Mouse (Mus musculus) hindbrain, embryonic 11.5 days (tissue): Measurements from ENCODE around the gene Spem1. TPM values are rescaled to one million over a fixed set of nuclear protein-coding genes. Genes with fewer than 3 reads are reported as not detected.

Experiments
- ATAC-seq: fragments of 200-750 bp; cut with Nextera tagmentation; 2 replicates; pipeline ENCODE4 v1.8.0; 2017; ENCODE audit warnings: mild to moderate bottlenecking, moderate TSS enrichment, moderate library complexity; ENCODE audit not compliant: low FRiP score
- DNase-seq: peaks from one replicate; pipeline ENCODE4 v3.0.0-alpha.2; 2015; ENCODE audit warnings: low spot score
- H3K27ac ChIP-seq: fragments of 300-500 bp; sonication (generic); 2 replicates; pipeline ENCODE4 v1.5.1; 2014; ENCODE audit warnings: mild to moderate bottlenecking, low read depth, low read length
- H3K27me3 ChIP-seq: fragments of 300-500 bp; sonication (generic); 2 replicates; pipeline ENCODE4 v1.6.1; 2014; ENCODE audit warnings: mild to moderate bottlenecking, low read length, moderate library complexity, mixed read lengths; ENCODE audit not compliant: control insufficient read depth, insufficient read depth
- H3K36me3 ChIP-seq: fragments of 300-500 bp; sonication (generic); 2 replicates; pipeline ENCODE4 v1.6.1; 2014; ENCODE audit warnings: mild to moderate bottlenecking, low read length, moderate library complexity, mixed read lengths; ENCODE audit not compliant: control insufficient read depth, insufficient read depth
- H3K4me1 ChIP-seq: fragments of 300-500 bp; sonication (generic); replicated peaks from 2 replicates; pipeline ENCODE4 v1.6.1; 2014; ENCODE audit warnings: low read length, mixed read lengths; ENCODE audit not compliant: control insufficient read depth, insufficient read depth
- H3K4me2 ChIP-seq: fragments of 300-500 bp; sonication (generic); replicated peaks from 2 replicates; pipeline ENCODE4 v1.6.1; 2014; ENCODE audit warnings: mild to moderate bottlenecking, low read depth, low read length
- H3K4me3 ChIP-seq: fragments of 300-500 bp; sonication (generic); 2 replicates; pipeline ENCODE4 v1.5.1; 2014; ENCODE audit warnings: low read depth, low read length
- H3K9ac ChIP-seq: fragments of 300-500 bp; sonication (generic); 2 replicates; pipeline ENCODE4 v1.6.1; 2014; ENCODE audit warnings: low read depth, low read length
- H3K9me3 ChIP-seq: fragments of 300-500 bp; sonication (generic); 2 replicates; pipeline ENCODE4 v1.6.1; 2016; ENCODE audit warnings: low read length; ENCODE audit not compliant: control insufficient read depth
- WGBS: fragments of 180-500 bp; shearing (Covaris S2); extraction: QIAGEN DNeasy Blood & Tissue Kit; methylation state at CpG from one replicate; pipeline ENCODE4 v1.1.7; 2014; 5-methylcytosine and 5-hydroxymethylcytosine counted together
- polyA plus RNA-seq: library from polyadenylated mRNA; unstranded; fragments of >200 nt; fragmentation: Nextera tagmentation; extraction: Ambion mirVana; gene quantifications from 2 replicates; pipeline ENCODE4 v1.2.1, GENCODE M21; 2014

The Spem1 gene
- polyA plus RNA-seq, 1 experiment from 2014 or later, result 0.17 TPM

DNA sequence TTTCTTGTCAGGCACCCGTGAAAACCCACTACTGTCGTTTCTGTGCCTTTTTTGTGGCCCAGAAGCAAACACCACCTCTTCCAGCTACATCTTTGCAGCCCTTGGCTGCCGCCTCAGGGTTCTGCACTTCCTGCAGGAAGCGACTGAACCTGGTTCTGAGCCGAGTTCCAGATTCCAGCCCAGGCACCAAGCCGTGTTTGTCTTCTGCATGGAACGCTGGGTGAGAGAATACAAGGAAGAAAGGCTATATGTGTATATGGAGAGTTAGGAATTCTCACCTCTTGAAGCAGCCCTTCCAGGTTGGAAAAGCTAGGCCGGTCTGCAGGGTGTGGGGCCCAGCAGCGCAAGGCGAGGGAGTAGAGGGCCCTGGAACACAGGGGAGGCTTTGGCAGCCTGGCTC lies 32.7 kb upstream of the Spem1 start:
- Histone ChIP-seq H3K36me3 (no peaks in the 10 kb centered on the region), H3K9ac (no peak overlapping the region), H3K27ac (no peak overlapping the region), H3K27me3 (peaks cover 17% of the 10 kb centered on the region), H3K4me2 (no peak overlapping the region), H3K4me1 (peaks cover 3% of the 10 kb centered on the region; the same call in 1 of the 2 replicates), H3K4me3 (no peak overlapping the region), H3K9me3 (no peaks in the 10 kb centered on the region)
- DNase-seq (no peak), ATAC-seq (no peak)
- 90% methylated on average over 10 of the region's 10 CpGs for WGBS

DNA sequence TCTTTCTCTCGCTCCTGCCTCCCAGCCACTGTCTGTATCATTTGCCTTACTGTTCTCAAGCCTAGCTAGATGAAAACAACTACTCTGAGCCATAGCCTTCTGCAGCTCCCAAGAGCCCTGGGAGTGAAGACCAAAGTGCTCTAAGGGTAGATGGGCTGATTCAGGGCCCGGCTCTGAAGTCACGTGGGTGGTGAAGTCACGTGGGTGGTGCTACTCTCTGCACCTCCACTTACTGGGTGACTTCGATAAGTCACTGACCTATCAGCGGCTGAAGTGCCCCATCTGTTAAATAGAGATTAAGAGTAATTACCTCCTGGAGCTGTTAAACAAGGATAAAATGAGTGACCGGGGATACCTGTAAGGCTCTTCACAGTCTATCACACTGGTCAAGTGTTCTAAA lies 32.0 kb upstream of the Spem1 start:
- Histone ChIP-seq H3K9ac (no peak overlapping the region), H3K27ac (no peak overlapping the region), H3K4me1 (peaks cover 3% of the 10 kb centered on the region; the same call in 1 of the 2 replicates), H3K4me2 (no peak overlapping the region), H3K9me3 (no peaks in the 10 kb centered on the region), H3K27me3 (peaks cover 15% of the 10 kb centered on the region), H3K36me3 (no peaks in the 10 kb centered on the region), H3K4me3 (no peak overlapping the region)
- peak; percentile 27; the same call in 1 of the 2 replicates for ATAC-seq
- no peak for DNase-seq
- 79% methylated on average over 7 of the region's 7 CpGs for WGBS

DNA sequence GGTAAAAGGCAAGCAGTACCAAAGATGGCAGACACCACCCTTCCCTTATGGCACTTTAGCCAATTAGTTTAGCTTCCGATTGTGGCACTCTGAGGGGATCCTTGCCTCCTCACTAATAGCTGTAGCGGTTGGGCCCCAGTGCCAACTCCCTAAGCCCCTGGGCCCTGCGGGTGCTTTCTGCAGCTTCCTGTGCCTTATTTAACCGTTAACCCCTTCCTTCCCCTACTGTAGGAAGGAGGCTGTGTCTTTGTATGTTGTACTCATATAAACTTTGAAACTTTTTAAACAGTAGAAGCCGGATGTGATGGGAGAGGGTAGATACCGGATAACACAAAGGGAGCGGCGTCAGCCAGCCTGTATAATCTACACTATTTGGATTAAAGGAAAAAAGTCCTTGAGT lies 28.8 kb upstream of the Spem1 start:
- Histone ChIP-seq H3K36me3 (no peaks in the 10 kb centered on the region), H3K9ac (no peak overlapping the region), H3K4me1 (peaks cover 8% of the 10 kb centered on the region), H3K4me2 (no peak overlapping the region), H3K9me3 (no peaks in the 10 kb centered on the region), H3K4me3 (no peak overlapping the region), H3K27ac (no peak overlapping the region), H3K27me3 (no peaks in the 10 kb centered on the region)
- ATAC-seq (no peak), DNase-seq (no peak)
- WGBS, result 84% methylated on average over 8 of the region's 8 CpGs

DNA sequence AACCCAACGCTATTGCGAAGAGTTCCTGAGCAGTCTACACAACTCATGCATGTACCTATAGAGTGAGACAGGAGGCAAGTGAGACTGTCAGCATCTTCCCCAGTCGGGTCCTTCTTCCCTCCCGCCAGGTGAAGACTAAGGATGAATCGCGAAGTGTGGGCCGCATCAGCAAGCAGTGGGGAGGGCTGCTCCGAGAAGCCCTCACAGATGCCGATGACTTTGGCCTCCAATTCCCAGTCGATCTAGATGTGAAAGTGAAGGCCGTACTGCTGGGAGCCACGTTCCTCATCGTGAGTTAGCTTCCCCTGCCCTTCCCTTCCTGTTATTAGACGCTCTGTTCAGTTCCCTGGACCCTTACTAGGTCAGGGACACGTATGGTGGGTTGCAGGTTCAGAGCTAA lies 27.9 kb upstream of the Spem1 start:
- no peak overlapping the region for H3K4me2 ChIP-seq
- peaks cover 10% of the 10 kb centered on the region for H3K4me1 ChIP-seq
- no peaks in the 10 kb centered on the region for H3K27me3 ChIP-seq
- no peaks in the 10 kb centered on the region for H3K9me3 ChIP-seq
- H3K27ac ChIP-seq, result no peak overlapping the region
- H3K4me3 ChIP-seq, result no peak overlapping the region
- H3K9ac ChIP-seq, result no peak overlapping the region
- no peak for ATAC-seq
- DNase-seq, result no peak
- H3K36me3 ChIP-seq, result no peaks in the 10 kb centered on the region
- WGBS, result 94% methylated on average over 15 of the region's 15 CpGs

DNA sequence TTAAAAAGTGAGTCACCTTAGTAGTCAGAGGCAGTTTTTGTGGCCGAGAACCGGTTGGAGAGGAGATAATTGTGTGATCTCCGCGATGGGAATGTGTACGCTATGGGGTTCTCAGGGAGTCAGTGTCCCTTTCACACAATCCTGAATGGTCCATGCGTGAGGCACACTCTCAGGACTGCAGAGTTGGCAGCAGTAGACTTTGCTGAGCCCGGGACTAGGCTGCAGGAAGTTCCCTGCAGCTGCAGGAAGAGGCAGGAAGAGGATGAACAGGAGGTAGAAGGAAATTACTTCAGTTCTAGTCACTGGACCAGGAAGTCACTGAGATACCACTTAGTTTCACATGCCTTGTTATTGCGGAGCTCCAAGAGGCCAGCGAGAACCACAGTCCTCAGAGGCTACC lies 27.1 kb upstream of the Spem1 start:
- H3K27ac ChIP-seq, result no peak overlapping the region
- H3K36me3 ChIP-seq, result no peaks in the 10 kb centered on the region
- ATAC-seq (no peak), DNase-seq (no peak)
- no peak overlapping the region for H3K4me3 ChIP-seq
- peaks cover 10% of the 10 kb centered on the region for H3K4me1 ChIP-seq
- H3K27me3 ChIP-seq, result no peaks in the 10 kb centered on the region
- no peaks in the 10 kb centered on the region for H3K9me3 ChIP-seq
- no peak overlapping the region for H3K9ac ChIP-seq
- H3K4me2 ChIP-seq, result no peak overlapping the region
- WGBS, result 94% methylated on average over 9 of the region's 9 CpGs

DNA sequence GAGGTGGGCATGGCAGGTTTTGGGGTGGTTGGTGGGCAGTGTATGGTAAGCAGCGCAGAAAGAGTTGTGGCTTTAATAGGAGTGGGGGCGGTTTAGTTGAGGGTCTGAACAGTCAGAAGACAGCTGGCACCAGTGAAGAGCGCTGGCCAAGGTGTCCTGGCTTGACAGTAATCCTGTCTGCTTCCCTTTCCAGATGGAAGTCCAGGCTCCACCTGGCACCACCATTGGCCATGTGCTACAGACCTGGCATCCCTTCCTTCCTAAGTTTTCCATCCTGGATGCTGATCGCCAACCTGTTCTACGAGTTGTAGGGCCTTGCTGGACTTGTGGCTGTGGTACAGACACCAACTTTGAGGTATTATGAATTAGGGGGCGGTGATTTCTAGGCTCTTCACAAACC lies 26.0 kb upstream of the Spem1 start:
- Histone ChIP-seq H3K27me3 (no peaks in the 10 kb centered on the region), H3K4me3 (peak overlapping the region; percentile 6), H3K9ac (no peak overlapping the region), H3K4me1 (peaks cover 10% of the 10 kb centered on the region), H3K27ac (no peak overlapping the region), H3K9me3 (no peaks in the 10 kb centered on the region), H3K4me2 (peak overlapping the region; percentile 80; the same call in 1 of the 2 replicates), H3K36me3 (no peaks in the 10 kb centered on the region)
- DNase-seq (no peak), ATAC-seq (no peak)
- 93% methylated on average over 6 of the region's 6 CpGs for WGBS

DNA sequence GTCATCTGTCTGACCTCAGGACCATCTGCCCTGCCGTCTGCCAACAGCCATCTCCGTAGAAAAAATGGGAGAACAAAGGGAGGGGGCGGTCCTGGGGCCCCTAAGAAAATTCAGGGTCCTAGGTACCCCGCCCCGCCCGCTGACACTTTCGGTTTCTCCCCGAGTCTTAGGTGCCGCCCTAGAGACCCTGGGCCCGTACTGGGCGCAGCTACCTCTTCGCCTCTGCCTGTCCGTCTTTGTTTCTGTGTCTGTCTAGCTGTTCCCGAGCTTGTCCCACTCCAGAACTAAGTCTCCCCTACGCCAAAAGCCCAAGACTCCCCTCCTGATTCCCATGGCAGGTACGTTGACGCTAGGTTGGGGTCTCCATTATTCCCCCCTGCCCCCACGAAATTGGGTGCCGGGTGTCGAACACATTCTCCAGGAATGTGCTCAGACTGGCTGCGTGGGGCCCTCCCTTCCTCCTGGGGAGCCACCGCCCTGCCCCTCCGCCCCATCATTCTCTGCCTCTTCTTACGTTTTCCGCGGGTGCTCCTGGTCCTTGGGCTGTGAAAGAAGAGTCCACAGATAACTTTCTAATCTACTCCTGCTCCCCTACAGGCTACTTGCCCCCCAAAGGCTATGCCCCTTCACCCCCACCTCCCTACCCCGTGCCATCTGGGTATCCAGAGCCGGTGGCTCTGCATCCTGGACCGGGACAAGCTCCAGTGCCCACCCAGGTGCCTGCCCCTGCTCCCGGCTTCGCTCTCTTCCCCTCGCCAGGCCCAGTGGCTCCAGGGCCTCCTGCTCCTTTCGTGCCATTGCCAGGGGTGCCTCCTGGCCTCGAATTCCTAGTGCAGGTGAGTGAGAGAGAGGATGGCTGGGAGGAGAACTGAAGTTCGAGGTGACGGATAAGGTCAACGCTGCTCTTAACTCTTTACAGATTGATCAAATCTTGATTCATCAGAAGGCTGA lies 25.0 kb upstream of the Spem1 start:
- peak overlapping the region; percentile 80 for H3K4me2 ChIP-seq
- no peaks in the 10 kb centered on the region for H3K27me3 ChIP-seq
- DNase-seq (peak; percentile 27), ATAC-seq (peak; percentile 62)
- peak overlapping the region; percentile 94 for H3K27ac ChIP-seq
- no peaks in the 10 kb centered on the region for H3K36me3 ChIP-seq
- peak overlapping the region; percentile 74 for H3K4me3 ChIP-seq
- peak overlapping the region; percentile 91 for H3K9ac ChIP-seq
- WGBS, result 11% methylated on average over 37 of the region's 37 CpGs
- H3K9me3 ChIP-seq, result no peaks in the 10 kb centered on the region
- peaks cover 10% of the 10 kb centered on the region for H3K4me1 ChIP-seq

DNA sequence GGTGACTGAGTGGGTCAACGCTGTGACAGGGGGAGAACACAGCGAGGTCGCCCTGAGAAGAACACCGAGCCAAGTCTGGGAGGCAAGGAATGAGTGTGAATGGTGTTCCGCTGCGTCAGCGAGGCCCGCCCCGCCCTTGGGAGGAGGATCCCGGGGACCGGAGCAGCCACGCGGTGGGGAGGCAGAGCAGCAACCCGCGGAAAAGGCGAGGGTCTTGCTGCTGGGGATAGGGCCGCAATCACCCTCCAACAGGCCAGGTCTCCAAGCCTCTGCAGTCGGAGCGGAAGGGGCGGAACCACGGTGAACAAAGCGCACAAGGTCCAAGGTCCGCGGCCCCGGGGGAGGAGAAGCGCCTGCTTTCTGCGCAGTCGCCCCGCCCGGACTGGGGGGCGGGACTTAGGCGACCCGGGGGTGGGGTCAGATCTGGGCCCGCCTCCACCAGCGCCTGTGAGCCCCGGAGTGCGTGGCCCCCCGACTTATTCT lies 24.3 kb upstream of the Spem1 start, which contains the start of gene Plscr3:
Gene Plscr3, plus strand, starts transcription at position 179 of the 483 bp plus-strand sequence.
- Histone ChIP-seq H3K27me3 (no peaks in the 10 kb centered on the region), H3K36me3 (no peaks in the 10 kb centered on the region), H3K27ac (peak within 1 kb of the TSS; percentile 94), H3K4me1 (peaks cover 10% of the 10 kb centered on the region), H3K9ac (peak within 1 kb of the TSS; percentile 91), H3K4me3 (peak within 1 kb of the TSS; percentile 74), H3K9me3 (no peaks in the 10 kb centered on the region), H3K4me2 (peak within 1 kb of the TSS; percentile 80)
- ATAC-seq, result peak; percentile 93
- under 1% methylated on average over 34 of the region's 38 CpGs for WGBS
- DNase-seq, result peak; percentile 97
